Mouse (Mus musculus) erythroblast, embryonic 14.5 days (primary cell): ENCODE measurements at regions not wholly inside any gene's neighbourhood (a gene's known extent, or its start where the extent isn't known, plus 50 kb on each side); places are given as distances from the start of the nearest gene placed in this dataset.

Experiments
- GATA1 ChIP-seq: IDR thresholded peaks from 2 replicates; pipeline ENCODE4 v1.6.1; 2012; ENCODE audit warnings: low read length, inconsistent platforms, mixed read lengths
- TAL1 ChIP-seq: IDR thresholded peaks from 3 replicates; pipeline ENCODE4 v1.6.1; 2012; ENCODE audit warnings: low read length, inconsistent platforms, mixed read lengths

- TF ChIP-seq GATA1 (no peak), TAL1 (no peak)
These were observed 236.0 kb downstream of the Cd47 start for GRCm38 (mm10) chr16:50036296-50036734.
